Mouse (Mus musculus) hindbrain, embryonic 12.5 days (tissue): ENCODE data around the gene Mtx1. TPM values are rescaled to one million over a fixed set of nuclear protein-coding genes. Genes with fewer than 3 reads are reported as not detected.
A peak's percentile ranks its signal among the peaks of the same experiment; 100 is the strongest.

Source experiments
- ATAC-seq: fragments of 200-750 bp; cut with Nextera tagmentation; 2 replicates; pipeline ENCODE4 v1.8.0; 2017; ENCODE audit warnings: moderate TSS enrichment; ENCODE audit not compliant: low FRiP score
- H3K27ac ChIP-seq: fragments of 300-500 bp; sonication (generic); 2 replicates; pipeline ENCODE4 v1.5.1; 2016; ENCODE audit warnings: mild to moderate bottlenecking
- H3K27me3 ChIP-seq: fragments of 300-500 bp; sonication (generic); 2 replicates; pipeline ENCODE4 v1.6.1; 2016; ENCODE audit warnings: mild to moderate bottlenecking
- H3K36me3 ChIP-seq: fragments of 300-500 bp; sonication (generic); 2 replicates; pipeline ENCODE4 v1.6.1; 2016; ENCODE audit warnings: mild to moderate bottlenecking
- H3K4me1 ChIP-seq: fragments of 300-500 bp; sonication (generic); 2 replicates; pipeline ENCODE4 v1.6.1; 2016
- H3K4me2 ChIP-seq: fragments of 300-500 bp; sonication (generic); replicated peaks from 2 replicates; pipeline ENCODE4 v1.6.1; 2016; ENCODE audit warnings: mild to moderate bottlenecking
- H3K4me3 ChIP-seq: fragments of 300-500 bp; sonication (generic); 2 replicates; pipeline ENCODE4 v1.5.1; 2016; ENCODE audit warnings: mild to moderate bottlenecking
- H3K9ac ChIP-seq: fragments of 300-500 bp; sonication (generic); 2 replicates; pipeline ENCODE4 v1.6.1; 2016; ENCODE audit warnings: mild to moderate bottlenecking, moderate library complexity
- H3K9me3 ChIP-seq: fragments of 300-500 bp; sonication (generic); replicated peaks from 2 replicates; pipeline ENCODE4 v1.6.1; 2016; ENCODE audit warnings: mild to moderate bottlenecking
- WGBS: fragments of 180-500 bp; shearing (Covaris S2); methylation state at CpG from one replicate; pipeline ENCODE4 v1.1.7; 2016; 5-methylcytosine and 5-hydroxymethylcytosine counted together
- polyA plus RNA-seq: library from polyadenylated mRNA; unstranded; fragments of >200 nt; fragmentation: Nextera tagmentation; extraction: Ambion mirVana; gene quantifications from 2 replicates; pipeline ENCODE4 v1.2.1, GENCODE M21; 2016

Gene Mtx1
- polyA plus RNA-seq, 1 experiment from 2014 or later, result 175 TPM

- Histone ChIP-seq H3K27ac (no peak overlapping the region), H3K4me1 (peaks cover 29% of the 10 kb centered on the region), H3K9ac (no peak overlapping the region), H3K4me3 (no peak overlapping the region), H3K27me3 (peaks cover 3% of the 10 kb centered on the region; the same call in 1 of the 2 replicates), H3K36me3 (peaks cover 14% of the 10 kb centered on the region; the same call in 1 of the 2 replicates), H3K4me2 (no peak overlapping the region), H3K9me3 (no peaks in the 10 kb centered on the region)
- WGBS, result 57% methylated on average over 12 of the region's 12 CpGs
- ATAC-seq, result no peak
Measured at GRCm38 (mm10) chr3:89188478-89188875, 38.4 kb downstream of the Mtx1 start.

DNA sequence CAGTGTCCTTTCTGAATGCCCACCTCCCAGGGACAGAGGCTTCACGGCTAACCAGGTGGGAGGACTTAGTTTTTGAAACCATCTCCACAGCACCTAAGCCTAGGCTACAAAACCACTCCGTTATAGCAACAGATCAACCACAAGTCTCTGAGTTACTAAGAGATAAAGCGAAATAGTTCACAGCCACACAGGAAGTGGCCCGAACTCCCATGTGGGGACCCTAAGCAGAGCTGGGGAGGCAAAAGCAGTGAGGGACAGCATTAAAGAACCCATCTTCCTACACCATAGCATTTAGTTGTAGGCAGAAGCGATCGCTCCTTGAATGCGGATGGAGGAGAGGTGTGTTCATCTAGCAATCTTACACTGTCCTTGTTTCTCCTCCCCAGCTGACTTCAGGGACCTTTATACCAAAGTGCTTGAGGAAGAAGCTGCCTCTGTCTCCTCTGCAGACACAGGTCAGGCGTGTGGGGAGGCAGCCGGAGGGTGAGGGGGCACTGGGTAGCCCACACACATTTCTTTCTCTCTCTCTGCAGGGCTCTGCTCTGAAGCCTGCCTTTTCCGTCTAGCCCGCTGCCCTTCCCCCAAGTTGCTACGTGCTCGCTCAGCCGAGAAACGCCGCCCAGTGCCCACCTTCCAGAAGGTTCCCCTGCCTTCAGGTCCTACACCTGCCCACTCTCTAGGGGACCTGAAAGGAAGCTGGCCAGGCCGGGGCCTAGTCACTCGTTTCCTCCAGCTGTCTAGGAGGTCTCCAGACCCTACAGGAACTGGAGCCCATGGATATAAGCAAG is 39.0 kb downstream of the Mtx1 start:
- ATAC-seq, result no peak
- Histone ChIP-seq H3K9me3 (no peaks in the 10 kb centered on the region), H3K4me3 (no peak overlapping the region), H3K27me3 (peaks cover 3% of the 10 kb centered on the region; the same call in 1 of the 2 replicates), H3K27ac (no peak overlapping the region), H3K36me3 (peaks cover 14% of the 10 kb centered on the region; the same call in 1 of the 2 replicates), H3K4me1 (peaks cover 31% of the 10 kb centered on the region), H3K9ac (no peak overlapping the region), H3K4me2 (no peak overlapping the region)
- 60% methylated on average over 18 of the region's 18 CpGs for WGBS

DNA sequence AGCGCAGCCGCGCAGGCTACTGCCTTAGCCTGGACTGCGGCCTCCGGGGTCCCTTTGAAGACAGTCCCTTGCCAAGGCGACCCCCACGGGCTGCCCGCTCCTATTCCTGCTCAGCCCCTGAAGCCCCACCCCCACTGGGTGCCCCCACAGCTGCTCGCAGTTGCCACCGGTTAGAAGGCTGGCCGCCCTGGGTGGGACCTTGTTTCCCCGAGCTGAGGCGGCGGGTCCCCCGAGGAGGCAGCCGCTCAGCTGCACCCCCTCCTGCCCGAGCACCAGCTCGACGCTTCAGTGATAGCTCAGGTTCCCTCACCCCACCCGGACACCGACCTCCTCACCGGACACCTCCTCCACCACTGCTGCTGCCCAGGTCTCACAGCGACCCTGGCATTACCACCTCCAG is 39.7 kb downstream of the Mtx1 start:
- H3K27ac ChIP-seq, result no peak overlapping the region
- H3K9ac ChIP-seq, result no peak overlapping the region
- H3K9me3 ChIP-seq, result no peaks in the 10 kb centered on the region
- ATAC-seq, result no peak
- no peak overlapping the region for H3K4me3 ChIP-seq
- peaks cover 31% of the 10 kb centered on the region for H3K4me1 ChIP-seq
- no peak overlapping the region for H3K4me2 ChIP-seq
- peaks cover 3% of the 10 kb centered on the region; the same call in 1 of the 2 replicates for H3K27me3 ChIP-seq
- H3K36me3 ChIP-seq, result peaks cover 16% of the 10 kb centered on the region; the same call in 1 of the 2 replicates
- 39% methylated on average over 23 of the region's 23 CpGs for WGBS

- ATAC-seq, result no peak
- H3K9me3 ChIP-seq, result no peaks in the 10 kb centered on the region
- H3K27me3 ChIP-seq, result peaks cover 3% of the 10 kb centered on the region; the same call in 1 of the 2 replicates
- peaks cover 34% of the 10 kb centered on the region for H3K4me1 ChIP-seq
- peaks cover 48% of the 10 kb centered on the region for H3K36me3 ChIP-seq
- WGBS, result 79% methylated on average over 6 of the region's 6 CpGs
- H3K4me2 ChIP-seq, result peak overlapping the region; percentile 95
- peak overlapping the region; percentile 62 for H3K4me3 ChIP-seq
- H3K9ac ChIP-seq, result peak overlapping the region; percentile 91
- H3K27ac ChIP-seq, result peak overlapping the region; percentile 91; the same call in 1 of the 2 replicates
Measured at GRCm38 (mm10) chr3:89183959-89184315, 43.0 kb downstream of the Mtx1 start.

DNA sequence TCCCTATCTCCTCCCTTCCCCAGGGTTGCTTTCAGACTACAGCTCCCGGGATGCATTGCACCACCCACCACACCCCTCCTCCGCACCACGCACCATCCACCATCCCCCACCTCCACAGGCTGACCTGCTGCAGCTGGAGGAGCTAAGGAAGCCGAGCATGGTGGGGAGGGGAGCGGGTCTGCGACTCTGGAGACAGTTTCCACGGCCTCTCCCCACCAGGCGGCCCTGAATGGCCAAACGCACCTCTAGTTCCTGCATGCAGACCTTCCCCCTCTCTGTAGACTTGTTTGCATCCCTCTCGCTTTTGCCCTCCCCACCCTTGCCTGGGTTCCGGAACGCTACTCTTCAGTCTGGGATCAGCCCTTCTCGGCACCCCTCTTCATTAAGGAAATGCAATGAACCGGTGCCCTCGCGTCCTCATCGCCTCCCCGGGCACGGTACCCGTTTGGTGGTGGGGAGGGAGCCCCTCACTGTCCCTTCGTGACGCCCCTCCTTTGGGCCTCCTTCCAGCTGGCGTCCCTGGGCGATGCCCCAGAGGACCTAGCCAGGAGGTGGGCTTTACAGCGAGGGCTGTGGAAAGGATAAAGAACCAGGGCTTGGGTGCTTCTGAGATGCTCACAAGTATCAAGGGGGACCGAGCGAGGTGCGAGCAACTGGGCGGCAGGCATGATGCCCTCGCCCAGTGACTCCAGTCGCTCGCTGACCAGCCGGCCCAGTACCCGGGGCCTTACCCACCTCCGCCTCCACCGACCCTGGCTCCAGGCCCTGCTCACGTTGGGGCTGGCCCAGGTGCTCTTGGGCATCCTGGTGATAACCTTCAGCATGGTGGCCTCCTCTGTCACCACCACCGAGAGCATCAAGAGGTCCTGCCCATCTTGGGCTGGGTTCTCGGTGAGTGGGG is 43.6 kb downstream of the Mtx1 start, which contains the start of gene Fam189b:
Fam189b (plus strand) TSS at position 86 of the 901 bp plus-strand sequence.
- peaks cover 3% of the 10 kb centered on the region; the same call in 1 of the 2 replicates for H3K27me3 ChIP-seq
- peak; percentile 94 for ATAC-seq
- H3K4me2 ChIP-seq, result peak within 1 kb of the TSS; percentile 95
- peak within 1 kb of the TSS; percentile 91 for H3K9ac ChIP-seq
- peak within 1 kb of the TSS; percentile 91 for H3K27ac ChIP-seq
- H3K36me3 ChIP-seq, result peaks cover 46% of the 10 kb centered on the region
- H3K4me3 ChIP-seq, result peak within 1 kb of the TSS; percentile 62
- peaks cover 40% of the 10 kb centered on the region for H3K4me1 ChIP-seq
- 5% methylated on average over 39 of the region's 39 CpGs for WGBS
- H3K9me3 ChIP-seq, result no peaks in the 10 kb centered on the region

GRCm38 (mm10) chr3:89182531-89183057 is 44.3 kb downstream of the Mtx1 start:
- H3K27ac ChIP-seq, result peak overlapping the region; percentile 23; the same call in 1 of the 2 replicates
- H3K4me3 ChIP-seq, result peak overlapping the region; percentile 62; the same call in 1 of the 2 replicates
- H3K36me3 ChIP-seq, result peaks cover 41% of the 10 kb centered on the region
- 50% methylated on average over 7 of the region's 7 CpGs for WGBS
- H3K4me2 ChIP-seq, result peak overlapping the region; percentile 95
- no peaks in the 10 kb centered on the region for H3K9me3 ChIP-seq
- ATAC-seq, result peak; percentile 39
- H3K4me1 ChIP-seq, result peaks cover 45% of the 10 kb centered on the region
- H3K27me3 ChIP-seq, result peaks cover 3% of the 10 kb centered on the region; the same call in 1 of the 2 replicates
- H3K9ac ChIP-seq, result no peak overlapping the region

DNA sequence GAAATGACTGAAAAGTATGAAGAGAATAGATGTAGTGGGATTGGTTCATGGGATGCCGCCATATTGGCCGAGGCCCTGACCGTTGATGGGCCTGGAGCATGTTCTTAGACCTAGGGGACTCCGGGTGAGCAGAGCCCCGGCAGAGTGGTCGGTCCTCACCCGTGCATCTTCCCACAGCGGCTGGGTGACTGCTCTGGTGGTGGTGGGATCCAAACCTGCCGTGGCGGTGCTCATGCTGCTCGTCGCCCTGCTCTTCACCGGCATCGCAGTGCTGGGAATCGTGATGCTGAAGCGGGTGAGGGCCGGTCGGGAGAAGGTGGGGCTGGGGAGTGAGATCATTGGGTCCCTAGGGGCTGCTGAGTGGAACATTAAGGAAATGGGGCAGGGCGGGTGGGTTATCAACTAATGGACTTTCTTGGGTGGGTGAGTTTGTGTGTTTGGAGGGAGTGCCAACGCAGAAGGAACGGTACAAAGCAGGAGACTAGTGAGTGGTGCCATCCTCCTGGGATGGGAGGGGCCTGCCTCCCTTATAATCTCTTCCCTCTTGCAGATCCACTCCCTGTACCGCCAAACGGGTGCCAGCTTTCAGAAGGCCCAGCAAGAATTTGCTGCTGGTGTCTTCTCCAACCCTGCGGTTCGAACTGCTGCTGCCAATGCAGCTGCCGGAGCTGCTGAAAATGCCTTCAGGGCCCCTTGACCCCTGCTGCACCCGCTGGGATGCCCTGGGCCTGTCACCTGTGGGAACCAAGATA is 45.0 kb downstream of the Mtx1 start:
- 0 out of 2 replicates have a peak overlapping the region, but pooled peaks have one; percentile 23 for H3K9ac ChIP-seq
- no peak overlapping the region for H3K4me2 ChIP-seq
- peaks cover 42% of the 10 kb centered on the region for H3K4me1 ChIP-seq
- peaks cover under 1% of the 10 kb centered on the region; the same call in 1 of the 2 replicates for H3K27me3 ChIP-seq
- ATAC-seq, result no peak
- no peak overlapping the region for H3K4me3 ChIP-seq
- 0 out of 2 replicates have a peak overlapping the region, but pooled peaks have one; percentile 23 for H3K27ac ChIP-seq
- H3K9me3 ChIP-seq, result no peaks in the 10 kb centered on the region
- peaks cover 39% of the 10 kb centered on the region for H3K36me3 ChIP-seq
- 94% methylated on average over 26 of the region's 27 CpGs for WGBS

DNA sequence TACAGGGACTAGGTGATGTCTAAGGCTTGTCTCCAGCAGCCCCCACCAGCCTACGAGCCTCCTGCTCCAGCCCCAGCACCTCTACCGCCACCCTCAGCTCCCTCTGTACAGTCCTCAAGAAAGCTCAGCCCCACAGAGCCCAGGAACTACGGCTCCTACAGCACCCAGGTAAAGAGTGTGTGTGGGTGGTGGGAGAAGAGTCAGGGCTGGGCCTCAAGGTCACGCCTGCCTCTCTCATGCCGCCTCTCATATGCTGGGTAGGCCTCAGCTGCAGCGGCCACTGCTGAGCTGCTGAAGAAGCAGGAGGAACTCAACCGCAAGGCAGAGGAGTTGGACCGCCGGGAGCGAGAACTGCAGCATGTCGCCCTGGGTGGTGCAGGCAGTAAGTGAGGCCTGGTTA is 47.8 kb downstream of the Mtx1 start:
- H3K9ac ChIP-seq, result 0 out of 2 replicates have a peak overlapping the region, but pooled peaks have one; percentile 28
- H3K27me3 ChIP-seq, result no peaks in the 10 kb centered on the region
- H3K4me3 ChIP-seq, result 0 out of 2 replicates have a peak overlapping the region, but pooled peaks have one; percentile 67
- H3K27ac ChIP-seq, result no peak overlapping the region
- no peak for ATAC-seq
- 93% methylated on average over 11 of the region's 11 CpGs for WGBS
- H3K9me3 ChIP-seq, result no peaks in the 10 kb centered on the region
- H3K36me3 ChIP-seq, result peaks cover 64% of the 10 kb centered on the region
- peak overlapping the region; percentile 82; the same call in 1 of the 2 replicates for H3K4me2 ChIP-seq
- peaks cover 22% of the 10 kb centered on the region for H3K4me1 ChIP-seq

GRCm38 (mm10) chr3:89178107-89178385 is 48.8 kb downstream of the Mtx1 start:
- no peaks in the 10 kb centered on the region for H3K27me3 ChIP-seq
- peak overlapping the region; percentile 67 for H3K4me3 ChIP-seq
- no peak for ATAC-seq
- no peaks in the 10 kb centered on the region for H3K9me3 ChIP-seq
- H3K4me2 ChIP-seq, result peak overlapping the region; percentile 82
- peak overlapping the region; percentile 73 for H3K9ac ChIP-seq
- H3K36me3 ChIP-seq, result peaks cover 75% of the 10 kb centered on the region
- H3K27ac ChIP-seq, result peak overlapping the region; percentile 82
- H3K4me1 ChIP-seq, result peaks cover 14% of the 10 kb centered on the region
- 10% methylated on average over 6 of the region's 6 CpGs for WGBS

DNA sequence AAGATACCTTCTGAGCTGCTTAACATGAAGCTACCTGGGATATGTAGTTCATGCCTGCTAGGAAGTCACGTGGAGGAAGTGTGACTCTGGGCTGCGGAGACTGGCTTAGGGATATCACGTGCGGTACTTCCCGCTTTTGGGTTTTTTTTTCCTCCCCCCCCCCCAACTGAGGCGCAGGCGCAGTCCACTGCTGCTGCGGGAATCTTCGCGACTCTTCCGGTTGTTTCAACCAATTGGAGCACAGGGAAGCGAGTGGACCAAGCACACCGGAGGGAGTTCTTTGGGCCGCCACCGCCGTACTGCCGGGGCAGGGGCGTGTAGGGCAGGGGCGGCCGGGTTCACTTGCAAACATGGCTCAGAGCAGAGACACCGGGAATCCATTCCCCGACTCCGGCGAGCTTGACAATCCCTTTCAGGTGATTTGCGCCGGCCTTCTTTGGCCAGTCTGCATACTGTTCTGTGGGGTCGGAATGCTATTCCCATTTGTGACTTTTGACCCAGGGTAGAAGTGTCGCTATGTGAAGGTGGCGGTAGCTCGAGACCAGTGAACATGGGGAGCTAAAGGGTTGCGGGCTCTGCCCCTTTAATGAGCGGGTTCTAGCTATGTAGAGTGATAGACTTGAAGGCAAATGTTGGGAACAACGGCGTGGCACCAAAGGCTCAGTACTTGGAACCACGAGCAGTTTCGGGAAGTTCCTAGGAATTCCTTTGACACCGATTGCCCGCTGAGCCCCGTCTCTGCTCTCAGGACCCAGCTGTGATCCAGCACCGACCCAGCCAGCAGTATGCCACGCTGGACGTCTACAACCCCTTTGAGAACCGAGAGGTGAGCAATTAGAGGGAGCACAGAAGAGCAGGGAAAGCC is 49.4 kb downstream of the Mtx1 start, which contains the start of gene Scamp3:
Scamp3 (plus strand) TSS at position 232 of the 865 bp plus-strand sequence.
- Histone ChIP-seq H3K4me2 (peak within 1 kb of the TSS; percentile 82), H3K9ac (peak within 1 kb of the TSS; percentile 73), H3K9me3 (no peaks in the 10 kb centered on the region), H3K27ac (peak within 1 kb of the TSS; percentile 82), H3K36me3 (peaks cover 79% of the 10 kb centered on the region), H3K27me3 (no peaks in the 10 kb centered on the region), H3K4me3 (peak within 1 kb of the TSS; percentile 67), H3K4me1 (peaks cover 14% of the 10 kb centered on the region)
- under 1% methylated on average over 43 of the region's 43 CpGs for WGBS
- peak; percentile 96 for ATAC-seq
